Comparison of ENCODE assay signal across 10 mouse cellular contexts in genomic region chr13:15707481-15707881, GRCm38 (mm10).
DNase-seq lines count a peak whose midpoint lies in the region; ATAC-seq and TF ChIP-seq lines count a peak whose summit lies in the region.
"Had no signal": no experiment of that assay in that cellular context is flagged by ENCODE, and none has a peak within 500 bp of the region (broad histone marks: within the 10 kb centered on the region; RNA-seq: fewer than 3 reads in every experiment).

No protein-coding gene starts in this region.

- TF ChIP-seq CTCF in hindbrain, postnatal 0 days (IDR thresholded peaks at IDR 0.05; ENCODE audit: low read depth), result peak; percentile 27
- no peak for TF ChIP-seq CTCF in gastrocnemius, adult 2 months (IDR thresholded peaks at IDR 0.05)

- intact Hi-C loops in gastrocnemius, adult 2 months (cut with DNase I), result no loop called here

- ATAC-seq in kidney, embryonic 15.5 days (replicated peaks; ENCODE audit: low FRiP score), result no peak
- peak; percentile 82 for ATAC-seq in embryonic facial prominence, embryonic 11.5 days (replicated peaks; ENCODE audit: insufficient number of reproducible peaks, low FRiP score, low TSS enrichment, low read depth)
- ATAC-seq in hindbrain, postnatal 0 days, result no peak
- ATAC-seq in midbrain, embryonic 15.5 days (replicated peaks), result peak; percentile 41
- ATAC-seq: intestine, postnatal 0 days had no signal

- H3K9me3 ChIP-seq in kidney, embryonic 15.5 days (replicated peaks), result no peaks in the 10 kb centered on the region
- H3K9me3 ChIP-seq in embryonic facial prominence, embryonic 11.5 days (replicated peaks; ENCODE audit: control insufficient read depth, low read length), result no peaks in the 10 kb centered on the region
- no peaks in the 10 kb centered on the region for H3K9me3 ChIP-seq in hindbrain, postnatal 0 days (ENCODE audit: low read length)
- H3K9me3 ChIP-seq in midbrain, embryonic 15.5 days, result no peaks in the 10 kb centered on the region
- H3K9me3 ChIP-seq: stomach, embryonic 15.5 days had no signal

- H3K36me3 ChIP-seq in kidney, embryonic 15.5 days, result no peaks in the 10 kb centered on the region
- H3K36me3 ChIP-seq in embryonic facial prominence, embryonic 11.5 days (replicated peaks; ENCODE audit: control insufficient read depth, insufficient read depth, low read depth, low read length), result no peaks in the 10 kb centered on the region
- no peaks in the 10 kb centered on the region for H3K36me3 ChIP-seq in hindbrain, postnatal 0 days (ENCODE audit: insufficient read depth, low read length)
- no peaks in the 10 kb centered on the region for H3K36me3 ChIP-seq in midbrain, embryonic 15.5 days (replicated peaks)
- H3K36me3 ChIP-seq: stomach, embryonic 15.5 days had no signal

- peak; percentile 28 for DNase-seq in kidney, adult 9 months
- DNase-seq in embryonic facial prominence, embryonic 11.5 days (ENCODE audit: low spot score), result peak; percentile 38
- peak; percentile 27 for DNase-seq in hindbrain, postnatal 0 days (ENCODE audit: low spot score)
- DNase-seq in cerebellum, adult 11-12 months, result no peak
- no peak for DNase-seq in urinary bladder, postnatal 14 days (ENCODE audit: low spot score)
- no peak for DNase-seq in gastrocnemius, adult 2 months

- H3K27me3 ChIP-seq in kidney, embryonic 15.5 days, result no peaks in the 10 kb centered on the region
- no peaks in the 10 kb centered on the region for H3K27me3 ChIP-seq in embryonic facial prominence, embryonic 11.5 days (ENCODE audit: control insufficient read depth, insufficient read depth, low read length)
- no peaks in the 10 kb centered on the region for H3K27me3 ChIP-seq in hindbrain, postnatal 0 days (ENCODE audit: insufficient read depth, low read length)
- H3K27me3 ChIP-seq in midbrain, embryonic 15.5 days (replicated peaks), result no peaks in the 10 kb centered on the region
- H3K27me3 ChIP-seq: stomach, embryonic 15.5 days had no signal

- H3K9ac ChIP-seq in kidney, embryonic 15.5 days, result no peak overlapping the region
- H3K9ac ChIP-seq in embryonic facial prominence, embryonic 11.5 days (replicated peaks; ENCODE audit: low read length), result no peak overlapping the region
- H3K9ac ChIP-seq in hindbrain, postnatal 0 days (replicated peaks; ENCODE audit: low read length), result no peak overlapping the region
- H3K9ac ChIP-seq in midbrain, embryonic 15.5 days, result no peak overlapping the region
- H3K9ac ChIP-seq: stomach, embryonic 15.5 days had no signal

- no peak overlapping the region for H3K27ac ChIP-seq in kidney, embryonic 15.5 days
- no peak overlapping the region for H3K27ac ChIP-seq in embryonic facial prominence, embryonic 11.5 days (replicated peaks; ENCODE audit: low read depth, low read length)
- no peak overlapping the region for H3K27ac ChIP-seq in hindbrain, postnatal 0 days
- no peak overlapping the region for H3K27ac ChIP-seq in midbrain, embryonic 15.5 days
- no peak overlapping the region for H3K27ac ChIP-seq in gastrocnemius, adult 2 months
- H3K27ac ChIP-seq: stomach, embryonic 15.5 days had no signal

- no peaks in the 10 kb centered on the region for H3K4me1 ChIP-seq in kidney, embryonic 15.5 days
- H3K4me1 ChIP-seq in embryonic facial prominence, embryonic 11.5 days (ENCODE audit: control insufficient read depth, insufficient read depth, low read length), result no peaks in the 10 kb centered on the region
- no peaks in the 10 kb centered on the region for H3K4me1 ChIP-seq in hindbrain, postnatal 0 days (ENCODE audit: insufficient read depth, low read length)
- peaks cover 17% of the 10 kb centered on the region for H3K4me1 ChIP-seq in midbrain, embryonic 15.5 days
- H3K4me1 ChIP-seq: stomach, embryonic 15.5 days had no signal

- 57% methylated on average over 4 of the region's 4 CpGs for WGBS in kidney, embryonic 15.5 days
- WGBS in embryonic facial prominence, embryonic 11.5 days, result 32% methylated on average over 4 of the region's 4 CpGs
- WGBS in hindbrain, postnatal 0 days, result 27% methylated on average over 4 of the region's 4 CpGs
- WGBS in midbrain, embryonic 15.5 days, result 25% methylated on average over 4 of the region's 4 CpGs

- no peak overlapping the region for H3K4me3 ChIP-seq in kidney, embryonic 15.5 days (replicated peaks)
- H3K4me3 ChIP-seq in embryonic facial prominence, embryonic 11.5 days (ENCODE audit: low read depth, low read length), result no peak overlapping the region
- H3K4me3 ChIP-seq in hindbrain, postnatal 0 days (ENCODE audit: low read length), result no peak overlapping the region
- H3K4me3 ChIP-seq in midbrain, embryonic 15.5 days, result no peak overlapping the region
- H3K4me3 ChIP-seq in gastrocnemius, adult 2 months, result no peak overlapping the region
- H3K4me3 ChIP-seq: stomach, embryonic 15.5 days had no signal

- H3K4me2 ChIP-seq in kidney, embryonic 15.5 days, result no peak overlapping the region
- H3K4me2 ChIP-seq in embryonic facial prominence, embryonic 11.5 days (ENCODE audit: low read depth, low read length), result no peak overlapping the region
- H3K4me2 ChIP-seq in hindbrain, postnatal 0 days (ENCODE audit: low read depth, low read length), result no peak overlapping the region
- no peak overlapping the region for H3K4me2 ChIP-seq in midbrain, embryonic 15.5 days
- H3K4me2 ChIP-seq: stomach, embryonic 15.5 days had no signal

Comparison
In these comparisons a context has a peak if more than half of its experiments do, and no peak if none do; other contexts are left out.
1. DNase-seq: peak in kidney, adult 9 months (single experiment), embryonic facial prominence, embryonic 11.5 days (single experiment) and hindbrain, postnatal 0 days (single experiment); none in cerebellum, adult 11-12 months (single experiment), urinary bladder, postnatal 14 days (single experiment) and gastrocnemius, adult 2 months (single experiment).
2. ATAC-seq: peak in embryonic facial prominence, embryonic 11.5 days (single experiment) and midbrain, embryonic 15.5 days (single experiment); none in kidney, embryonic 15.5 days (single experiment) and hindbrain, postnatal 0 days (single experiment).